Mouse (Mus musculus): ENCODE measurements around the gene Fkbp1b.
"Not testable (repeated sequence)": the region's sequence is repeated elsewhere in the genome, so short reads cannot be mapped to it uniquely, and the experiment has no call there.

Fkbp1b gene

GRCm38 (mm10) chr12:4842890-4843597, 1.7 kb upstream of the Fkbp1b start, which contains the start of gene Wdcp:
Gene Wdcp, plus strand, starts transcription at chr12:4843303.
- DNase-seq = peak; percentile 89 to 90

GRCm38 (mm10) chr12:4842456-4842855, 1.1 kb upstream of the Fkbp1b start:
- no peak for DNase-seq

- DNase-seq = peak in 1 of 2 experiments; percentile 20
Observed at GRCm38 (mm10) chr12:4840741-4841140, 650 bp downstream of the Fkbp1b start.

- no peak for DNase-seq
Observed at GRCm38 (mm10) chr12:4840010-4840409, 1.4 kb downstream of the Fkbp1b start.

GRCm38 (mm10) chr12:4836959-4837358, 4.4 kb downstream of the Fkbp1b start:
- no peak for DNase-seq

GRCm38 (mm10) chr12:4827256-4827655, 14.1 kb downstream of the Fkbp1b start:
- DNase-seq = no peak

- DNase-seq = peak; percentile 97 to 98
Observed at GRCm38 (mm10) chr12:4817361-4818101, 23.9 kb downstream of the Fkbp1b start, which contains the start of gene Sf3b6. Gene Sf3b6, plus strand, starts transcription at chr12:4817544.

GRCm38 (mm10) chr12:4816680-4817360, 24.6 kb downstream of the Fkbp1b start:
- DNase-seq = no peak

DNA sequence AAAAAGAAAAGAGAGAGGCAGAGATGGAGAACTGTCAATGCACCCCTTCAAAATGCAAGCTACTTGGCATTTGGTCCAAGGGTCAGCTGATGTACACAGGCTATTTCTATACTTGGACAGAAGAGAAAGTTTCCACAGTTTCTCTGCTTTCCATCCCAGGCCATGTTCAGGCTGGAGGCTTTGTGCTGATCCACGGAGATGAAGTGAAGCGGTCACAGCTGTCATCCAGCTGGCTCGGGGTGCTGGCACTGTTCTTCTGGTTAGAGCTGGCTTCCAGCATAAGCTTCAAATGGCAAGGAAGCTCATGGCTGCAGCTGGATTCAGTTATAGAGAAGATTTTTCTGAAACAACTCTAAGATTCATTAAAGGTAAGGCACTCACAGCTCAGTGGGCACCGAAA, 27.8 kb downstream of the Fkbp1b start:
- DNase-seq = no peak

DNA sequence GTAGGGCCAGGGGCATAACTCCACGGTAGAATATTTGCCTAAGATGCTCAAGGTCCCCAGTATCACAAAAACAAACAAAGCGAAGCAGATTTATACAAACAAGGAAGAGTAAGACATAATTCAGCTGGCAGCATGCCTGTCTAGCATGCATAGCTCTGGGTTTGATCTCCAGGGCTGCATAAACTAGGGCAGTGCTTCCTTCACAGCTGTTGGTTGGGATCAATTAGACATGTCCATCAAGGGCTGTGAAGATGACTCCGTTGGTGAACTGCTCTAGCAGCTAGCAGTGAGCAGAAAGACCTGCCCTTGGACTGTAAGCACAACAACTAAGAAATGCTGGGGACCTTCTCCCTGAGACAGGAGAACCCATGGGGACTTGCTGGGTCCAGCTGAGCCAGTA, 29.7 kb downstream of the Fkbp1b start:
- no peak for DNase-seq

DNA sequence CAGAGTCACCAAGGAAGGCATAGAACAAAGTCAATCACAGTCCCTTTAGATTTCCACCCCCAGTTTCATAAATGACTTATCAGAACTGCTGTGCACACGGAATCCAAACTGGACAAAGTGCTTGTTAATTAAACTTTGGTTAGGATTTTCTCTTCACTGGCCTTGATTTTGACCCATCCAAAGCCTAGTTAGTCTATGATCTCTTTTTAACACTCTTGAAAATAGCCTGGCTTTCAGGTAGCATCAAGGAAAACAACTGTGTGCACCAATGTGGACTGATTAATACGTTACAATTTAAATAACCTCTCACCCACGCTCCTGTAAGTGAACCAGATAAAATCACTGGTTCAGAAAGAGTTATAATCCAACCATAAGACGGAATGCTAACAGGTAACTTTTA, 30.4 kb downstream of the Fkbp1b start:
- DNase-seq = no peak

DNA sequence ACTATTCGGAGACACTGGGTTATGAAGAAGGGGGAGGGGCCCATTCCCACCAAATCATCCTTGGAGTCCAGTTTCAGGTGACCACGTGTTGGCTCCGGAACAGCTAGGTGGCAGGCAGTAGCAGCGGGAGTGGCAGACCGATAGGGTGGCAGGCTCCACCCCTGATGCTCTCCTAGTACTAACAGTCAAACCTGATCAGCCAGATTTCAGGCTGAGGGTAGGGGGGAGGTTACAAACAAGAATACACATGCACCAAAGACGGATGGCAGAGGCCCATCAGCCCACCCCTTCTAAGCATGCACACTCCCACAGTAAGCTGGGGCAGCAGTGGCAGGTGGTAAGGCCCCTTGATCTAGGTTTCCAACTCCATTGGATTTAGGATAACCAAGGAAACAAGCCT, 43.9 kb downstream of the Fkbp1b start:
- not testable (repeated sequence) for DNase-seq

- DNase-seq = no peak
Observed at GRCm38 (mm10) chr12:4793718-4794117, 47.7 kb downstream of the Fkbp1b start.

GRCm38 (mm10) chr12:4788128-4788527, 53.3 kb downstream of the Fkbp1b start:
- DNase-seq = not testable (repeated sequence)

DNA sequence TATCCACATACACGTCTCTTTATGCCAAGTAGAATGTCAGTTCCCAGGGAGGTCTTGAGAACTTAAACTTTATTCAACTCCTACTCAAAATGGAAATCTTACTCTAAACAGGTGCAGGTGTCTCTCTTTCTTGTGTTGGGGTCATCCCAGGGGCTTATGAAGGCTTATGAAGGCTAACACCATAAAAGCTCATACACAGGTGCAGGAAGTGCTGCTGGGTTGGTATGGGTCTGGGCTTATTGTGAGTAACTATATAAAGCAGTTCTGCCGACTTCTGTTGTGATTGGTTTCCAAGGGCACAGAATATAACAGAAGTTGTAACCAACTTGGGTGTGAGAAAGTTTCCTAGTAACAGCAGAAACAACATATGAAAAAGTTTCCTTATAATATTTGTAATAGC, 56.9 kb downstream of the Fkbp1b start:
- no peak for DNase-seq

- DNase-seq = no peak
Observed at GRCm38 (mm10) chr12:4783598-4783997, 57.8 kb downstream of the Fkbp1b start.
